Mouse (Mus musculus): ENCODE data around the gene Smim15. TPM values are rescaled to one million over a fixed set of nuclear protein-coding genes. Genes with fewer than 3 reads are reported as not detected.
A peak's percentile ranks its signal among the peaks of the same experiment; 100 is the strongest.

The Smim15 gene
- polyA plus RNA-seq, 1 experiment from 2014 or later = 50.6 TPM

- 75% methylated on average over 6 of the region's 6 CpGs for WGBS
- H3K36me3 ChIP-seq (ENCODE audit: control insufficient read depth, insufficient read depth, low read length) = no peaks in the 10 kb centered on the region
- peaks cover 13% of the 10 kb centered on the region for H3K4me1 ChIP-seq (ENCODE audit: control insufficient read depth, insufficient read depth, low read length)
- no peaks in the 10 kb centered on the region for H3K9me3 ChIP-seq (ENCODE audit: control insufficient read depth, low read length)
- no peak overlapping the region for H3K27ac ChIP-seq (ENCODE audit: low read length)
- H3K4me2 ChIP-seq (ENCODE audit: low read depth, low read length) = no peak overlapping the region
- no peak for ATAC-seq
- no peak overlapping the region for H3K9ac ChIP-seq (ENCODE audit: low read depth, low read length)
- H3K4me3 ChIP-seq (ENCODE audit: low read length) = no peak overlapping the region
- H3K27me3 ChIP-seq (replicated peaks; ENCODE audit: control insufficient read depth, insufficient read depth, low read length) = no peaks in the 10 kb centered on the region
These were observed 3.1 kb downstream of the Smim15 start for GRCm38 (mm10) chr13:108047364-108047763.

- Histone ChIP-seq H3K4me1 (ENCODE audit: control insufficient read depth, insufficient read depth, low read length) (no peaks in the 10 kb centered on the region), H3K9ac (ENCODE audit: low read depth, low read length) (no peak overlapping the region), H3K36me3 (ENCODE audit: control insufficient read depth, insufficient read depth, low read length) (no peaks in the 10 kb centered on the region), H3K27ac (ENCODE audit: low read length) (no peak overlapping the region), H3K27me3 (replicated peaks; ENCODE audit: control insufficient read depth, insufficient read depth, low read length) (no peaks in the 10 kb centered on the region), H3K4me3 (ENCODE audit: low read length) (no peak overlapping the region), H3K4me2 (ENCODE audit: low read depth, low read length) (no peak overlapping the region), H3K9me3 (ENCODE audit: control insufficient read depth, low read length) (no peaks in the 10 kb centered on the region)
- ATAC-seq = peak; percentile 62; the same call in 1 of the 2 replicates
- 64% methylated on average over 3 of the region's 3 CpGs for WGBS
These were observed 12.7 kb downstream of the Smim15 start for GRCm38 (mm10) chr13:108056896-108057295.

- 54% methylated on average over 7 of the region's 7 CpGs for WGBS
- Histone ChIP-seq H3K9ac (ENCODE audit: low read depth, low read length) (no peak overlapping the region), H3K36me3 (ENCODE audit: control insufficient read depth, insufficient read depth, low read length) (no peaks in the 10 kb centered on the region), H3K9me3 (ENCODE audit: control insufficient read depth, low read length) (no peaks in the 10 kb centered on the region), H3K27ac (ENCODE audit: low read length) (no peak overlapping the region), H3K4me2 (ENCODE audit: low read depth, low read length) (no peak overlapping the region), H3K4me3 (ENCODE audit: low read length) (no peak overlapping the region), H3K27me3 (replicated peaks; ENCODE audit: control insufficient read depth, insufficient read depth, low read length) (no peaks in the 10 kb centered on the region), H3K4me1 (ENCODE audit: control insufficient read depth, insufficient read depth, low read length) (no peaks in the 10 kb centered on the region; the same call in 1 of the 2 replicates)
- ATAC-seq = no peak
These were observed 16.1 kb downstream of the Smim15 start for GRCm38 (mm10) chr13:108060286-108060885.

GRCm38 (mm10) chr13:108060936-108061578 is 16.8 kb downstream of the Smim15 start:
- no peak for ATAC-seq
- H3K36me3 ChIP-seq (ENCODE audit: control insufficient read depth, insufficient read depth, low read length) = no peaks in the 10 kb centered on the region
- 68% methylated on average over 8 of the region's 8 CpGs for WGBS
- no peaks in the 10 kb centered on the region for H3K27me3 ChIP-seq (replicated peaks; ENCODE audit: control insufficient read depth, insufficient read depth, low read length)
- H3K9me3 ChIP-seq (ENCODE audit: control insufficient read depth, low read length) = no peaks in the 10 kb centered on the region
- H3K4me1 ChIP-seq (ENCODE audit: control insufficient read depth, insufficient read depth, low read length) = no peaks in the 10 kb centered on the region; the same call in 1 of the 2 replicates
- H3K4me2 ChIP-seq (ENCODE audit: low read depth, low read length) = no peak overlapping the region
- no peak overlapping the region for H3K9ac ChIP-seq (ENCODE audit: low read depth, low read length)
- H3K4me3 ChIP-seq (ENCODE audit: low read length) = no peak overlapping the region
- no peak overlapping the region for H3K27ac ChIP-seq (ENCODE audit: low read length)

GRCm38 (mm10) chr13:108062900-108063299 is 18.7 kb downstream of the Smim15 start:
- Histone ChIP-seq H3K27me3 (replicated peaks; ENCODE audit: control insufficient read depth, insufficient read depth, low read length) (no peaks in the 10 kb centered on the region), H3K4me1 (ENCODE audit: control insufficient read depth, insufficient read depth, low read length) (no peaks in the 10 kb centered on the region; the same call in 1 of the 2 replicates), H3K9me3 (ENCODE audit: control insufficient read depth, low read length) (no peaks in the 10 kb centered on the region), H3K4me3 (ENCODE audit: low read length) (no peak overlapping the region), H3K9ac (ENCODE audit: low read depth, low read length) (no peak overlapping the region), H3K4me2 (ENCODE audit: low read depth, low read length) (no peak overlapping the region), H3K36me3 (ENCODE audit: control insufficient read depth, insufficient read depth, low read length) (no peaks in the 10 kb centered on the region), H3K27ac (ENCODE audit: low read length) (no peak overlapping the region)
- WGBS = 70% methylated on average over 5 of the region's 5 CpGs
- ATAC-seq = no peak

- Histone ChIP-seq H3K27ac (ENCODE audit: low read length) (no peak overlapping the region), H3K4me1 (ENCODE audit: control insufficient read depth, insufficient read depth, low read length) (no peaks in the 10 kb centered on the region; the same call in 1 of the 2 replicates), H3K9me3 (ENCODE audit: control insufficient read depth, low read length) (no peaks in the 10 kb centered on the region), H3K4me3 (ENCODE audit: low read length) (no peak overlapping the region), H3K9ac (ENCODE audit: low read depth, low read length) (no peak overlapping the region), H3K36me3 (ENCODE audit: control insufficient read depth, insufficient read depth, low read length) (no peaks in the 10 kb centered on the region), H3K27me3 (replicated peaks; ENCODE audit: control insufficient read depth, insufficient read depth, low read length) (no peaks in the 10 kb centered on the region), H3K4me2 (ENCODE audit: low read depth, low read length) (no peak overlapping the region)
- 73% methylated on average over 11 of the region's 11 CpGs for WGBS
- ATAC-seq = no peak
These were observed 19.3 kb downstream of the Smim15 start for GRCm38 (mm10) chr13:108063374-108064134.

GRCm38 (mm10) chr13:108064331-108064730 is 20.1 kb downstream of the Smim15 start:
- Histone ChIP-seq H3K27ac (ENCODE audit: low read length) (no peak overlapping the region), H3K4me1 (ENCODE audit: control insufficient read depth, insufficient read depth, low read length) (no peaks in the 10 kb centered on the region; the same call in 1 of the 2 replicates), H3K4me3 (ENCODE audit: low read length) (no peak overlapping the region), H3K4me2 (ENCODE audit: low read depth, low read length) (no peak overlapping the region), H3K27me3 (replicated peaks; ENCODE audit: control insufficient read depth, insufficient read depth, low read length) (no peaks in the 10 kb centered on the region), H3K36me3 (ENCODE audit: control insufficient read depth, insufficient read depth, low read length) (no peaks in the 10 kb centered on the region), H3K9ac (ENCODE audit: low read depth, low read length) (no peak overlapping the region), H3K9me3 (ENCODE audit: control insufficient read depth, low read length) (no peaks in the 10 kb centered on the region)
- ATAC-seq = no peak
- WGBS = 72% methylated on average over 6 of the region's 6 CpGs

- no peak for ATAC-seq
- H3K9me3 ChIP-seq (ENCODE audit: control insufficient read depth, low read length) = no peaks in the 10 kb centered on the region
- WGBS = 66% methylated on average over 2 of the region's 2 CpGs
- H3K4me1 ChIP-seq (ENCODE audit: control insufficient read depth, insufficient read depth, low read length) = no peaks in the 10 kb centered on the region; the same call in 1 of the 2 replicates
- H3K27ac ChIP-seq (ENCODE audit: low read length) = no peak overlapping the region
- no peak overlapping the region for H3K9ac ChIP-seq (ENCODE audit: low read depth, low read length)
- H3K4me3 ChIP-seq (ENCODE audit: low read length) = no peak overlapping the region
- no peaks in the 10 kb centered on the region for H3K36me3 ChIP-seq (ENCODE audit: control insufficient read depth, insufficient read depth, low read length)
- no peak overlapping the region for H3K4me2 ChIP-seq (ENCODE audit: low read depth, low read length)
- H3K27me3 ChIP-seq (replicated peaks; ENCODE audit: control insufficient read depth, insufficient read depth, low read length) = no peaks in the 10 kb centered on the region
These were observed 21.8 kb downstream of the Smim15 start for GRCm38 (mm10) chr13:108066021-108066420.

GRCm38 (mm10) chr13:108069151-108069550 is 24.9 kb downstream of the Smim15 start:
- 70% methylated on average over 4 of the region's 4 CpGs for WGBS
- Histone ChIP-seq H3K36me3 (ENCODE audit: control insufficient read depth, insufficient read depth, low read length) (no peaks in the 10 kb centered on the region), H3K9ac (ENCODE audit: low read depth, low read length) (no peak overlapping the region), H3K27me3 (replicated peaks; ENCODE audit: control insufficient read depth, insufficient read depth, low read length) (no peaks in the 10 kb centered on the region), H3K4me3 (ENCODE audit: low read length) (no peak overlapping the region), H3K4me2 (ENCODE audit: low read depth, low read length) (no peak overlapping the region), H3K4me1 (ENCODE audit: control insufficient read depth, insufficient read depth, low read length) (no peaks in the 10 kb centered on the region), H3K9me3 (ENCODE audit: control insufficient read depth, low read length) (no peaks in the 10 kb centered on the region), H3K27ac (ENCODE audit: low read length) (no peak overlapping the region)
- ATAC-seq = no peak
